Mouse (Mus musculus) midbrain, embryonic 10.5 days (tissue): Measurements from ENCODE around the gene Uap1l1. TPM values are rescaled to one million over a fixed set of nuclear protein-coding genes. Genes with fewer than 3 reads are reported as not detected.

ENCODE experiments used
- DNase-seq: peaks from one replicate; pipeline ENCODE4 v3.0.0-alpha.2; 2017; ENCODE audit warnings: low spot score
- H3K27ac ChIP-seq: fragments of 300-500 bp; sonication (generic); replicated peaks from 2 replicates; pipeline ENCODE4 v1.5.1; 2016; ENCODE audit warnings: mild to moderate bottlenecking
- H3K27me3 ChIP-seq: fragments of 300-500 bp; sonication (generic); 2 replicates; pipeline ENCODE4 v1.6.1; 2016; ENCODE audit warnings: low read depth, mild to moderate bottlenecking; ENCODE audit not compliant: poor library complexity, severe bottlenecking
- H3K36me3 ChIP-seq: fragments of 300-500 bp; sonication (generic); 2 replicates; pipeline ENCODE4 v1.6.1; 2016; ENCODE audit warnings: mild to moderate bottlenecking, moderate library complexity
- H3K4me1 ChIP-seq: fragments of 300-500 bp; sonication (generic); 2 replicates; pipeline ENCODE4 v1.6.1; 2016
- H3K4me3 ChIP-seq: fragments of 300-500 bp; sonication (generic); 2 replicates; pipeline ENCODE4 v1.5.1; 2016; ENCODE audit warnings: mild to moderate bottlenecking, moderate library complexity
- H3K9me3 ChIP-seq: fragments of 300-500 bp; sonication (generic); replicated peaks from 2 replicates; pipeline ENCODE4 v1.6.1; 2016; ENCODE audit warnings: mild to moderate bottlenecking
- WGBS: fragments of 180-500 bp; shearing (Covaris S2); methylation state at CpG from one replicate; pipeline ENCODE4 v1.1.7; 2016; 5-methylcytosine and 5-hydroxymethylcytosine counted together
- polyA plus RNA-seq: library from polyadenylated mRNA; unstranded; fragments of >200 nt; fragmentation: Nextera tagmentation; extraction: Ambion mirVana; gene quantifications from 2 replicates; pipeline ENCODE4 v1.2.1, GENCODE M21; 2016

The Uap1l1 gene
- polyA plus RNA-seq, 1 experiment from 2014 or later = 8.4 TPM

DNA sequence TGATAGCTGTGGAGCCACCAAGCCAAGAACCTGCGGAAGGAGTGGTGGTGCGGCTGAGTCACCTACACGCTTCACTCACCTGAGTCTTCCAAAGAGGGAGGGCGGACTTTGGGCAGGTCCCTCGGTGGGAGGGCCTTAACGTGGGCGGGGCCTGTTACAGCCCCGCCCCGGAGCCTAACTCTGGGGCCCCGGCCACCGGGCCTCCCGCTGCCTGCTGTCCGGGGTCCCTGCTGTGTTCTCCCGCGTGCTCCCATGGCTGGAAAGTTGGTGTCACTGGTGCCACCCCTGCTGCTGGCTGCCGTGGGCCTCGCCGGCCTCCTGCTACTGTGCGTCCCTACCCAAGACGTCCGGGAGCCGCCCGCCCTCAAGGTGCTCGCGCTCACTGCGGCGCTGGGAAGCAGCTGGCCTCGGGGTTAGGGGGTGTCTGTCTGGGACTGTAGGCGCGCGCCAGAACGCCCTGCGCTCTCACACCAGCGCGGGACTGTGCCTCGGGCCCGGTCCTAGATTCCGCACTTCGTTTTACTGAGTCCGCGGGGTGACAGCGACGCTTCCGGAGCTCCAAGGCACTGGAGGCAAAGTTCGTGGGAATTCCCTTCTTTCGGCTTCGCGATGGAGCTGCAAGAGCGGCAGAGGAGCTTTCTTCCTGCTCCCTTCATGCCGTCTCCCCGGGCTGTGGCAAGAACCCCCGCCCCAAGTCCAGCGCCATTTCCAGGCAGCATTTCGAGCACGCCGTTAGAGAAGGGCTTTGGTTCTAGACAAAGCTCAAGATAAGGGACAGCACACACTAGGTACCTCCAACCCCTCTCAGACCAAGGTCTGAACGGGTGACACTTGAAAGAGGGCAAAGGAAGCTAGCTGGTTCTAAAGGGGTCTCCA, 30.5 kb upstream of the Uap1l1 start, which contains the start of gene Entpd2:
TSS of gene Entpd2 (plus strand) at position 154 of the 876 bp plus-strand sequence.
- 2% methylated on average over 57 of the region's 57 CpGs for WGBS
- DNase-seq = peak; percentile 41
- H3K9me3 ChIP-seq = no peaks in the 10 kb centered on the region
- H3K27ac ChIP-seq = 0 out of 2 replicates have a peak within 1 kb of the TSS, but pooled peaks have one; percentile 3
- H3K4me1 ChIP-seq = peaks cover 26% of the 10 kb centered on the region
- no peaks in the 10 kb centered on the region for H3K36me3 ChIP-seq
- peaks cover 73% of the 10 kb centered on the region for H3K27me3 ChIP-seq
- H3K4me3 ChIP-seq = peak within 1 kb of the TSS; percentile 56

DNA sequence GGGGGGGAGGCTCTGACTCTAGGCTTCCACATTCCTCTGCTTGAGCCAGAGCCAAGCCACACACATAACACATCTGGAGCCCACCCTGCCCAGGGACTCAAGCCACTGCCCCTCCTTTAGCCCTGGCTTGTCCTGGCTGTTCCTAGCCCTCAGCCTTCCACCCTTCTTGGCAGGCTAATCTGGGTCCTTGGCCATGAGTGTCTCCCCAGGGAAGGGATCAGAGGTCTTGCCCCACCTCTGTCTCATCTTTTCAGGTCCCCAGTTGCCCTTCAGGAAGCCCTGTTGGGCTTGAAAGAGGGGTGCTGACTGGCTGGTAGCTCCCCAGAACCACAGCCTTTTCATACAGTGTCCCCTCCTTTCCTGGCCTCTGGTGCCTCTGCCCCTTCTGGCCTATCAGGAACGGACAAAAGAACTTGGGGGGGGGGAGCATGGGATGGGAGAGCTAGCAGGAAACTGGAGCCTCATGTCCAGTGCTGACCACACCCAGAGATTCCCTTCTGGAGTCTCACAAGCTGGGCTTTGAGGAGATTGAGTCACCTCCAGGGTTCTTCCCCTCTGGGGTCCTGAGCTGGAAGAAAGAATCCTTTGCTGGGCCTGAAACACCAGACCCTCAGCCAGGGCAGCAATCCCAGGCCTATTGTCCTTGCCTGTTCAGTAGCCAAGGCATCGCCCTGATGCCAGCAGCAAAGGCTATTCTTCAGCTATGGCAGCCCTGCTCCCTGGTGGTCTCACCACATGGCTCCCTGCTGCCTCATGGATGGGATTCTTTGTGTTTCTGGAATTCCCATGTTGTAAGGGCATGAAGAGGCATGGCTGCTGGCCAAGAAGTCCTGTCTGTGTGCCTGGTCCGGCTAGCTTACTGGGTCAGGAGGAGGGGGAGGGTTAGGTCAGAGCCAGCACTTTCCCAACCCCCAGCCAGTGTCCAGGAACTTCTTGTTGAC, 29.1 kb upstream of the Uap1l1 start:
- DNase-seq = no peak
- Histone ChIP-seq H3K27ac (no peak overlapping the region), H3K27me3 (peaks cover 59% of the 10 kb centered on the region), H3K4me3 (no peak overlapping the region), H3K36me3 (no peaks in the 10 kb centered on the region), H3K4me1 (peaks cover 20% of the 10 kb centered on the region), H3K9me3 (no peaks in the 10 kb centered on the region)
- 31% methylated on average over 3 of the region's 3 CpGs for WGBS

DNA sequence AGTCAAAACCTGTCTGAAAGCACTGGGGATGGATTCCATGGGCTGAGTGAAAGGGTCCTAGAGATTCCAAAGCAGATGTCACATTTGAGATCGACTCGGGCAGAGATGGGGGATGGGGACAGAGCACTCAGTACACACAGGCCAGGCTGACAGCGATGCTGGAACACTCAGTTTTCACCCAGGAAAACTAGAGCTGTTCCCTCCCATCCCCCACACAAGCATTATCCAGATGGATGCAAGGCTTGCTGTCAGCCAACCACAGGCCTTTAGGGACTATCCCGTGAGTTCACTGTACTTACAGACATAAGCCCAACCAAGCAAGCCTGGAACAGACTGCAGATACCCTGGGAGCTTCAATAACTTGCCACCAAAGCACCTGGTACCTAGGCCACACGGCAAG, 25.8 kb upstream of the Uap1l1 start:
- peaks cover 16% of the 10 kb centered on the region for H3K4me1 ChIP-seq
- WGBS = 85% methylated on average over 5 of the region's 5 CpGs
- no peaks in the 10 kb centered on the region for H3K9me3 ChIP-seq
- no peak for DNase-seq
- peaks cover 26% of the 10 kb centered on the region for H3K27me3 ChIP-seq
- no peak overlapping the region for H3K27ac ChIP-seq
- no peaks in the 10 kb centered on the region for H3K36me3 ChIP-seq
- H3K4me3 ChIP-seq = no peak overlapping the region

DNA sequence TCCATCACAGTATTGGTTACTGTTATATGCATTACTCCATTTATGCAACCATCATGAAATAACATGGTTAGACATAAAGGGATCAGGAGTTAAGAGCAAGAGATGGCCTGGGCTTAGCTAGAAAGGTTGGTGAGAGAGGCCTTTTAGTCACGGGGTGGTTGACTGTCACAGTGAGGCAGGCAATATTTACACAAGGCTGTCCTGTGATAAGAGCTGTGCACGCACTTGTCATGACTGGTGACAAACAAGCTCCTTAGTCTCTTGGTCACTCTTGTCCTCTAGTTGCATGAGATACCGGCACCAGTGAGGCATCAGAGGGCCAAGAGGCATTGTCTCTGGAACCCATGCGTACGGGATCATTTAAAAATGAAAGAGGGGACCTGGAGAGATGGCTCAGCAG, 19.0 kb upstream of the Uap1l1 start:
- Histone ChIP-seq H3K4me1 (no peaks in the 10 kb centered on the region), H3K9me3 (no peaks in the 10 kb centered on the region)
- 80% methylated on average over 5 of the region's 5 CpGs for WGBS

DNA sequence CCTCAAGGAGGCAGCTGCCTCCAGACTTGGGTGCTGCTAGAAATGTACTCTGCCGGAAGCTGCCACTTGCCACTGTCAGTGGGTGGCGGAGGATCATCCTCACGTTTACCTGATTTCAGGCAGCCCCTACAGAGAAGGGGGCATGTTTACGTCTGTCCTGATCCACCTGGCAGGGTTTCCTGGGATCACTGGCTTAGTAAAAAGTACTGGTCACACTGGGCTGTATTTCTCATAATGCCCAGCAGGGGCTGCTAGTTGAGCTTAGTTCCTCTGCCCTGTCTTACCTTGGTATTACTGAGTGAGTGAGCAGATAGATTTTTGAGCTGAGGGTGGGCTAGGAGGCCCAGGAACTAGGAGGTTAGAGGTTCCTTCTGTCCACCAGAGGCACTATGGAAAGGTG, 11.1 kb upstream of the Uap1l1 start:
- 64% methylated on average over 4 of the region's 4 CpGs for WGBS
- no peak for DNase-seq

More for the DNA sequence above, 19.0 kb upstream of the Uap1l1 start:
- Histone ChIP-seq H3K4me3 (no peak overlapping the region), H3K27me3 (no peaks in the 10 kb centered on the region), H3K27ac (no peak overlapping the region), H3K36me3 (no peaks in the 10 kb centered on the region)
- no peak for DNase-seq

DNA sequence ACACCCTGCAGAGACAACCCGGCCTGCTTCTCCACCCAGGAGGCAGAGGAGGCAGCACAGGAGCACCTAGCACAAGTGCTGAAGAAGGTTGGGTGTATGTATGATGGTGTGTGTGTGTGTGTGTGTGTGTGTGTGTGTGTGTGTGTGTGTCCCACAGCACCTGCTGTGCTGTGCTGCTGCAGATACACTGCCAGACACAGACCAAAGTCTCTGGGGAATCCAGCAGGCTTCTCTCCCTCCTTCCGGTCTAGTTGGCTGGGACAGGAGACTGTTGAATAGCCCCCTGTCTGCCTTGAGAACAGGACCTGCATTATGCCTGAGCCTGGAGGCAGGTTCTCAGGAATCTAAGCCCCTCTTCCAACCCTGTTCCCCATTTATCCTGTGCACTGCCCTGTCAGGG, 7.9 kb upstream of the Uap1l1 start:
- peak overlapping the region; percentile 95; the same call in 1 of the 2 replicates for H3K27ac ChIP-seq
- WGBS = 49% methylated on average over 2 of the region's 2 CpGs

More for the DNA sequence above, 11.1 kb upstream of the Uap1l1 start:
- no peak overlapping the region for H3K27ac ChIP-seq
- H3K9me3 ChIP-seq = no peaks in the 10 kb centered on the region
- H3K27me3 ChIP-seq = 0 out of 2 replicates have a peak, but pooled peaks cover 5% of the 10 kb centered on the region
- H3K4me3 ChIP-seq = no peak overlapping the region
- peaks cover 30% of the 10 kb centered on the region for H3K4me1 ChIP-seq
- peaks cover 49% of the 10 kb centered on the region for H3K36me3 ChIP-seq

DNA sequence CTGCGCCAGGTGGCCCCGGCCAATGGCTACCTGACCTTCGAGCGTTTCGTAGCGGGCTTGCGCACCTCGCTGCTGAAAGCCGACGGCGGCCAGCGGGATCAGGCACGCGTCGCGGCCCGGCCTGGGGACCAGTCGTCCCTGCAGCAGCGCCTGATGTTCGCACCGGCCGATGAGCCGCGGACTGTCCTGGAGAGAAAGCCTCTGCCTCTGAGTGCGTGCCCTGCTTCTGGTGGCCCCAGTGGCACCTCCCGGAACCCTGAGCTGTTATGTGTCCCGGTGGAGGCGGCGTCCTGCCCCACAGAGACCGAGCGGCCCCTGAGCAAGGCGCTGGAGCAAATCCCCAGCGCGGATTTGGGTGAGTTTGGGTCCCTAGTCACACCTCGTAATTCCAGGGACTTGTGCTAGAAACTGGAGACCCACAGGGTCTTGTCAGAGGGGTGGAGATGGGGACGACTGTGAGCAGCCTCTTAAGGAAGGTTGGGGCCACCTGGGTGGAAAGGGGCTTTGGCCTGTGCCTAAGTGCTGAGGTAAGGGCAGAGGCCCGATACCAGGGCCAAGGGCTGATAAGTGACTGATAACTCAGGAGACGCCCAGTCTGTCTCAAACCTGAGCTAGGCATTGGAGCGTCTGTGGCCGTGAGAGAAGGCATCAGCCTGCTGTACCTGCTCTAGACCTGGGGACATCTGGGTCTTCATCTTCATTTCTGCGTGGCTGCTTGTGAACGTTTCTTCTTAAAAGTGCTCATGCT, 7.3 kb upstream of the Uap1l1 start:
- no peak for DNase-seq
- H3K27ac ChIP-seq = peak overlapping the region; percentile 95
- peaks cover 35% of the 10 kb centered on the region for H3K4me1 ChIP-seq
- peaks cover 5% of the 10 kb centered on the region; the same call in 1 of the 2 replicates for H3K27me3 ChIP-seq
- peaks cover 37% of the 10 kb centered on the region for H3K36me3 ChIP-seq
- 2% methylated on average over 42 of the region's 42 CpGs for WGBS
- no peaks in the 10 kb centered on the region for H3K9me3 ChIP-seq
- peak overlapping the region; percentile 78 for H3K4me3 ChIP-seq

More for the DNA sequence above, 7.9 kb upstream of the Uap1l1 start:
- Histone ChIP-seq H3K4me1 (peaks cover 35% of the 10 kb centered on the region), H3K27me3 (0 out of 2 replicates have a peak, but pooled peaks cover 5% of the 10 kb centered on the region), H3K36me3 (peaks cover 43% of the 10 kb centered on the region), H3K4me3 (peak overlapping the region; percentile 78), H3K9me3 (no peaks in the 10 kb centered on the region)
- no peak for DNase-seq

DNA sequence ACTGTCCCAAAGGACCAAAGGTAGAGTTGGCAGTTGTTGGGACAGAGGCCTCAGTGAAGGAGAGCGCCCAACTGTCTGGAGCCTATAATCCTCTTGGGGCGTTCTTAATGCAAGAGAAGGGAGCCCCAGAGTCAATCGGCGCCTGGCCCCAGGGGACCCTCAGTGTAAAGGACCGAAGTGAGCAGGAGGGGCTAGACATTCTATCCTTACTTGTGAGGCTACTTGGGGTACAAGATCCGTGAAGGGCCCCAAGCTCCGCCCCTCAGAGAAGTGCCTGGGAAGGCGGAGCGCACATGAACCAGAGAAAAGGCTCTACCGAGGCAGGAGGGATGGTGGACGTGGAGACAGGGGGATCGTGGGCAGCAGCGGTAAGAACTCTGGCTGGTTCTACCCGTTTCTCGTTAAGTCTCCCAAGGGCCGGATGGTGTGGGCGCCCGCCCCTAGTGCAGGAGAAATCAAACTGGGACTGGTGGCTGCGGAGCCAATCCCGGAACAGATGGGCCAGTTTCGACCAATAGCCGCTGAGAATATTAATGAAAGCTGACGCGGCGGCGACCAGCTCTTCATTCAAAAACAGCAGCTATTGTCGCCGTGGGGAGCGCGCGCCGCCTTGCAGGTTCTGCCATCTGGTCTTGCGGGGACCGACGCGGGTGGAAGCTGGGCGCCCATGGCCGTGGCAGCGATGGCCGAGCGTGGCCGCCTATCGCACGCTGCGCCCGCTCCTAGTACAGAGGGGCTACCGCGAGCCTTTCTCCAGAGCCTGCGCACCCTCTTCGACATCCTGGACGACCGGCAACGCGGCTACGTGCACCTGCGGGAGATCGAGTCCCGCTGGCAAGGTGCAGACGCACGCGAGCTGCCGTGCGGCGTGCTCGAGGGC, 6.5 kb upstream of the Uap1l1 start, which contains the start of gene Sapcd2:
TSS of gene Sapcd2 (plus strand) at position 558 of the 880 bp plus-strand sequence.
- peak; percentile 92 for DNase-seq
- H3K27ac ChIP-seq = peak within 1 kb of the TSS; percentile 95
- peaks cover 29% of the 10 kb centered on the region for H3K36me3 ChIP-seq
- H3K27me3 ChIP-seq = peaks cover 5% of the 10 kb centered on the region; the same call in 1 of the 2 replicates
- H3K9me3 ChIP-seq = no peaks in the 10 kb centered on the region
- peaks cover 35% of the 10 kb centered on the region for H3K4me1 ChIP-seq
- peak within 1 kb of the TSS; percentile 78 for H3K4me3 ChIP-seq
- whole genome bisulfite sequencing = under 1% methylated on average over 65 of the region's 65 CpGs

DNA sequence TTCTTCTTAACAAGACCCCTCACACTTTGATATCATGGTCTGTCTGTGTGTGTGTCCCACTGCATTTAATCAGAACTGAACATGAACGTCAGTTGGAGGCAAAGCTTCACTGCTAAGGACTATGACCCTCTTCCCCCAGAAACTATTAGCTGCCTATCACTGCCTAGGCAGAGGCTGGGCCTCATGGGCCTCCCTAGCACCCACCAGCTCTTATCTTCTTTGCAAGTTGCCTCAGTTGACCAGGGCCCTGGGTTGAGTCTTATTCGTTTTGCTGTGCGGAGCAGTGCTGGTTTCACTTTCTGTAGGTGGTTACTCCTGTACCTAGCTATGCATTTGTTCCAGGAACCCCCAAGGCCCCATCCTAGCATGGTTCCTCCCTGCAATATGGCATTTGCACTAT, 4.5 kb upstream of the Uap1l1 start:
- no peaks in the 10 kb centered on the region for H3K9me3 ChIP-seq
- DNase-seq = no peak
- 91% methylated on average over 3 of the region's 3 CpGs for WGBS
- peaks cover 9% of the 10 kb centered on the region for H3K36me3 ChIP-seq
- peaks cover 26% of the 10 kb centered on the region for H3K27me3 ChIP-seq
- H3K4me3 ChIP-seq = no peak overlapping the region
- no peak overlapping the region for H3K27ac ChIP-seq
- peaks cover 43% of the 10 kb centered on the region for H3K4me1 ChIP-seq

DNA sequence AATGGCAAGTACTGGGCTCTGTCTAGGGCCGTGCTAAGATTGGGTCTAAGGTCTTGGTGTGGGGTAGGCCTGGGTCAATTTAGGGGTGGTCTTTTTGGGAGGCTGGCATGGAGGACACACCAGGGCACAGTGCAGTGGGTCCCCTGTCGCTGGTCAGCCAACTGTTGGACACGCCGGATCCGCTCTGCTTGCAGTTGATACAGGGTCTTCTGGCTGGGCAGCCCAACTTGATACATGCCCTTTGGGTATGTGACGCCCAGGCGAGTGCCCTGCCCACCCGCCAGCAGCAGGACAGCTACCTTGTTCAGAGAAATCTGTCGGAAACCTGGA, 756 bp downstream of the Uap1l1 start:
- H3K27me3 ChIP-seq = peaks cover 50% of the 10 kb centered on the region
- H3K27ac ChIP-seq = peak overlapping the region; percentile 76; the same call in 1 of the 2 replicates
- 28% methylated on average over 9 of the region's 9 CpGs for WGBS
- H3K36me3 ChIP-seq = no peaks in the 10 kb centered on the region
- peaks cover 14% of the 10 kb centered on the region for H3K4me1 ChIP-seq
- DNase-seq = no peak
- peak overlapping the region; percentile 70 for H3K4me3 ChIP-seq
- no peaks in the 10 kb centered on the region for H3K9me3 ChIP-seq

DNA sequence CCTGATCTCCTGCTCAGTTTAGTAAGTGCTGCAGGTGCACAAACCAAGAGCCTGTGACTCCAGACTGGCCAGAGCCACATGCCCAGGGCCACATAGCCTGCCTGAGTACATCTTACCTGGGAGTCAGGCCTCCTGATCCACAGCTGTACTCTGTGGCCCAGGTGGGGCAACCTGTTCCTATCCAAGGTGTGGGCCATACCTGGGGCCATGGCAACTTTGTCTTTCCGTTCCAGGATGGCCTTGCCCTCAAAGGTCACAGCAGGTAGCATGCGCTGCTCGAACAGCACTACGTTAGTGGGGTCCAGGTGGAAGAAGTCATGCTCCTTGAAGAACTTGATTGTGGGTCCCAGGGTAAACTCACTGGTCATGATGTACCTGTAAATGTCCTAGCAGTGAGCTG, 1.2 kb downstream of the Uap1l1 start:
- DNase-seq = no peak
- H3K36me3 ChIP-seq = no peaks in the 10 kb centered on the region
- WGBS = 91% methylated on average over 4 of the region's 4 CpGs
- H3K27me3 ChIP-seq = peaks cover 50% of the 10 kb centered on the region
- no peak overlapping the region for H3K4me3 ChIP-seq
- H3K9me3 ChIP-seq = no peaks in the 10 kb centered on the region
- H3K4me1 ChIP-seq = peaks cover 14% of the 10 kb centered on the region
- no peak overlapping the region for H3K27ac ChIP-seq
